Mouse (Mus musculus) stomach, embryonic 16.5 days (tissue): Measurements from ENCODE around the gene Tfap2a. TPM values are rescaled to one million over a fixed set of nuclear protein-coding genes. Genes with fewer than 3 reads are reported as not detected.

ENCODE experiments used
- ATAC-seq: fragments of 200-750 bp; cut with Nextera tagmentation; 2 replicates; pipeline ENCODE4 v1.8.0; 2017; ENCODE audit warnings: moderate number of reproducible peaks, moderate TSS enrichment; ENCODE audit not compliant: insufficient read depth, low FRiP score
- H3K27ac ChIP-seq: fragments of 300-500 bp; sonication (generic); 2 replicates; pipeline ENCODE4 v1.5.1; 2014; ENCODE audit warnings: low read length
- H3K27me3 ChIP-seq: fragments of 300-500 bp; sonication (generic); 2 replicates; pipeline ENCODE4 v1.6.1; 2014; ENCODE audit warnings: low read length, control low read depth, mixed read lengths; ENCODE audit not compliant: control insufficient read depth, insufficient read depth
- H3K36me3 ChIP-seq: fragments of 300-500 bp; sonication (generic); 2 replicates; pipeline ENCODE4 v1.6.1; 2014; ENCODE audit warnings: low read length; ENCODE audit not compliant: control insufficient read depth, insufficient read depth
- H3K4me1 ChIP-seq: fragments of 300-500 bp; sonication (generic); 2 replicates; pipeline ENCODE4 v1.6.1; 2014; ENCODE audit warnings: low read length, control low read depth, mixed read lengths; ENCODE audit not compliant: control insufficient read depth, insufficient read depth
- H3K4me2 ChIP-seq: fragments of 300-500 bp; sonication (generic); 2 replicates; pipeline ENCODE4 v1.6.1; 2014; ENCODE audit warnings: low read depth, low read length, mixed read lengths
- H3K4me3 ChIP-seq: fragments of 300-500 bp; sonication (generic); replicated peaks from 2 replicates; pipeline ENCODE4 v1.5.1; 2014; ENCODE audit warnings: mild to moderate bottlenecking, low read length
- H3K9ac ChIP-seq: fragments of 300-500 bp; sonication (generic); 2 replicates; pipeline ENCODE4 v1.6.1; 2014; ENCODE audit warnings: low read length
- H3K9me3 ChIP-seq: fragments of 300-500 bp; sonication (generic); replicated peaks from 2 replicates; pipeline ENCODE4 v1.6.1; 2016; ENCODE audit warnings: low read length, control low read depth; ENCODE audit not compliant: control insufficient read depth
- WGBS: fragments of 180-500 bp; shearing (Covaris S2); extraction: QIAGEN DNeasy Blood & Tissue Kit; methylation state at CpG from one replicate; pipeline ENCODE4 v1.1.7; 2014; 5-methylcytosine and 5-hydroxymethylcytosine counted together
- polyA plus RNA-seq: library from polyadenylated mRNA; unstranded; fragments of >200 nt; fragmentation: Nextera tagmentation; extraction: Ambion mirVana; gene quantifications from 2 replicates; pipeline ENCODE4 v1.2.1, GENCODE M21; 2015

The Tfap2a gene
- polyA plus RNA-seq, 1 experiment from 2014 or later, result 1.4 TPM

GRCm38 (mm10) chr13:40703123-40703797 is 34.9 kb downstream of the Tfap2a start:
- Histone ChIP-seq H3K9ac (no peak overlapping the region), H3K36me3 (no peaks in the 10 kb centered on the region), H3K27ac (no peak overlapping the region), H3K4me3 (no peak overlapping the region), H3K9me3 (no peaks in the 10 kb centered on the region), H3K4me2 (no peak overlapping the region), H3K4me1 (no peaks in the 10 kb centered on the region), H3K27me3 (peaks cover 82% of the 10 kb centered on the region)
- WGBS, result 3% methylated on average over 19 of the region's 19 CpGs
- no peak for ATAC-seq

- ATAC-seq, result no peak
- no peak overlapping the region for H3K4me3 ChIP-seq
- H3K9ac ChIP-seq, result no peak overlapping the region
- 5% methylated on average over 30 of the region's 30 CpGs for WGBS
- H3K27ac ChIP-seq, result no peak overlapping the region
- H3K4me2 ChIP-seq, result no peak overlapping the region
- H3K9me3 ChIP-seq, result no peaks in the 10 kb centered on the region
- no peaks in the 10 kb centered on the region for H3K4me1 ChIP-seq
- peaks cover 81% of the 10 kb centered on the region for H3K27me3 ChIP-seq
- no peaks in the 10 kb centered on the region for H3K36me3 ChIP-seq
Observed at GRCm38 (mm10) chr13:40702361-40703122, 35.6 kb downstream of the Tfap2a start.

GRCm38 (mm10) chr13:40701691-40702090 is 36.5 kb downstream of the Tfap2a start:
- no peaks in the 10 kb centered on the region for H3K4me1 ChIP-seq
- no peak overlapping the region for H3K4me3 ChIP-seq
- H3K27ac ChIP-seq, result no peak overlapping the region
- no peak for ATAC-seq
- H3K36me3 ChIP-seq, result no peaks in the 10 kb centered on the region
- H3K4me2 ChIP-seq, result no peak overlapping the region
- WGBS, result 5% methylated on average over 12 of the region's 12 CpGs
- H3K9ac ChIP-seq, result no peak overlapping the region
- H3K27me3 ChIP-seq, result peaks cover 73% of the 10 kb centered on the region
- no peaks in the 10 kb centered on the region for H3K9me3 ChIP-seq

GRCm38 (mm10) chr13:40685790-40686189 is 52.4 kb downstream of the Tfap2a start:
- Histone ChIP-seq H3K4me1 (no peaks in the 10 kb centered on the region), H3K27me3 (no peaks in the 10 kb centered on the region), H3K9ac (no peak overlapping the region), H3K27ac (no peak overlapping the region), H3K9me3 (no peaks in the 10 kb centered on the region), H3K4me3 (no peak overlapping the region), H3K4me2 (no peak overlapping the region), H3K36me3 (no peaks in the 10 kb centered on the region)
- 83% methylated on average over 3 of the region's 3 CpGs for WGBS
- no peak for ATAC-seq

GRCm38 (mm10) chr13:40676730-40677129 is 61.4 kb downstream of the Tfap2a start:
- ATAC-seq, result no peak
- no peaks in the 10 kb centered on the region for H3K36me3 ChIP-seq
- H3K4me1 ChIP-seq, result no peaks in the 10 kb centered on the region
- no peaks in the 10 kb centered on the region for H3K27me3 ChIP-seq
- no peak overlapping the region for H3K9ac ChIP-seq
- no peaks in the 10 kb centered on the region for H3K9me3 ChIP-seq
- H3K4me2 ChIP-seq, result no peak overlapping the region
- no peak overlapping the region for H3K4me3 ChIP-seq
- WGBS, result 44% methylated on average over 4 of the region's 4 CpGs
- H3K27ac ChIP-seq, result no peak overlapping the region

Other genes starting within 250 kb of the Tfap2a start
- 9.4 and 11.3 TPM in 2 replicates for gene Gcnt2, start 121.4 kb upstream of the Tfap2a start, polyA plus RNA-seq